Mouse (Mus musculus): Measurements from ENCODE around the gene Lrrn2. TPM values are rescaled to one million over a fixed set of nuclear protein-coding genes. Genes with fewer than 3 reads are reported as not detected.

The Lrrn2 gene
- polyA plus RNA-seq, 1 experiment from 2014 or later, result 38.4 TPM

DNA sequence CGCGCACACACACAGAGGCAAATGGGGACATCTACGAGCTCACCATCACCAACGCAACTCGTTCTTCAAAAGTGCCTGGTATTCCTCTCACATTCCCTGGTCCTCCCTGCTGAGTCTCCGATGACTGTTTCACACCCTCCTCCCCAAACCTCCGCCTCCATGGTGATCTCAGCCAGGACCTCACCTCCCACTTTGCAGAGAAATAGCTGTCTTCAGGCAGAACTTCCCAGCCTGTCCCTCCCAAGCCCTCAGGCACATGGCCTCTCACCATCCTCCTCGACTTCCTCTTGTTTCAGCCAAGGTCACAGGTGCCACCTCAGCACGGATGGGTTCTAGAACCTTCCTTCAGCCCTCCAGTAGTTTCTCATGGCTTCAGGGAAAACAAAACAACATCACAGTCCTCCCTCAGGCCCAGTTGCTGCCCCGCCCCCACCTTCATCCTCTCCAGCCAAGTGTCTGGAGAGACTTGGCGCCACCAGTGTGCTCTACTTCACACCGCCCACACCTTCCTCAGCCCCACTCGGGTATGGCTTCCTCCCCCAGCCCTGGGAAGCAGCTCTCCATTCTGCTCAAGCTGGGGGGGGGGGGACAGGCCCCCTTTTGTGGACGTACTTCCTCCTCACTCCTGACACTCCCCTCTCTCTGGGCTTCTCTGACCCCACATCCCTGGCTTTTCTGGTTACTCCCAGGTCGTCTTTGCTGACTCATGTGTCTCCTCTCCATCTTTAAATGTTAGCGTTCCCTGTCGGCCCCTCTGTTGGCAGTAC, 13.4 kb downstream of the Lrrn2 start:
- H3K4me2 ChIP-seq (ENCODE audit: low read depth, low read length), result no peak overlapping the region
- no peaks in the 10 kb centered on the region for H3K36me3 ChIP-seq (ENCODE audit: control insufficient read depth, insufficient read depth, low read length)
- H3K4me1 ChIP-seq (ENCODE audit: control insufficient read depth, insufficient read depth, low read length), result peaks cover 6% of the 10 kb centered on the region
- no peak for ATAC-seq (ENCODE audit: low read depth)
- 71% methylated on average over 17 of the region's 17 CpGs for WGBS
- H3K27me3 ChIP-seq (ENCODE audit: control insufficient read depth, insufficient read depth, low read length), result no peaks in the 10 kb centered on the region
- H3K4me3 ChIP-seq (ENCODE audit: low read depth, low read length), result no peak overlapping the region
- H3K27ac ChIP-seq (ENCODE audit: low read depth, low read length), result no peak overlapping the region
- no peak overlapping the region for H3K9ac ChIP-seq (replicated peaks; ENCODE audit: low read depth, low read length)
- no peaks in the 10 kb centered on the region for H3K9me3 ChIP-seq (ENCODE audit: control insufficient read depth, low read length)

DNA sequence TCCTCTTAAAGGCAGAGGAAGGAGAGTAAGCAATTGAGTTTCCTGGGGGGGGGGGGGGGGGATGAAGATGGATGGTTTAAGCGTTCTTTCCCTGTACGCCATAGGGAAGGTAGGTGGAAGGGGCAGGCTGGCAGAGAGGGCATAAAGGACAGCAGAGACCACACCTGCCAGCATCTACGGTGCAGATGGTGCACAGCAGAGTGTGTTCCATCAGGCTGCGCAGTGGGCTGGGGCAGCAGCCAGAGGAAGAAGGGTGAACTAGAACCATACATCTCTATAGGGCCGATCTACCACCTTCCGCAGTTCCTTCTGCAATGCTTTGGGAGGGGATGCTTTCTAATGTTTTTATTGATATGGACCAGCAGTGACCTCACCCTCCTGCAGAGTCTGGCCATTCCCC, 19.0 kb downstream of the Lrrn2 start:
- H3K4me2 ChIP-seq (ENCODE audit: low read depth, low read length), result no peak overlapping the region
- H3K27me3 ChIP-seq (ENCODE audit: control insufficient read depth, insufficient read depth, low read length), result no peaks in the 10 kb centered on the region
- no peaks in the 10 kb centered on the region for H3K9me3 ChIP-seq (ENCODE audit: control insufficient read depth, low read length)
- WGBS, result 73% methylated on average over 6 of the region's 6 CpGs
- H3K27ac ChIP-seq (ENCODE audit: low read depth, low read length), result no peak overlapping the region
- ATAC-seq (ENCODE audit: low read depth), result no peak
- H3K36me3 ChIP-seq (ENCODE audit: control insufficient read depth, insufficient read depth, low read length), result no peaks in the 10 kb centered on the region
- no peak overlapping the region for H3K9ac ChIP-seq (replicated peaks; ENCODE audit: low read depth, low read length)
- H3K4me1 ChIP-seq (ENCODE audit: control insufficient read depth, insufficient read depth, low read length), result peaks cover 13% of the 10 kb centered on the region
- no peak overlapping the region for H3K4me3 ChIP-seq (ENCODE audit: low read depth, low read length)

DNA sequence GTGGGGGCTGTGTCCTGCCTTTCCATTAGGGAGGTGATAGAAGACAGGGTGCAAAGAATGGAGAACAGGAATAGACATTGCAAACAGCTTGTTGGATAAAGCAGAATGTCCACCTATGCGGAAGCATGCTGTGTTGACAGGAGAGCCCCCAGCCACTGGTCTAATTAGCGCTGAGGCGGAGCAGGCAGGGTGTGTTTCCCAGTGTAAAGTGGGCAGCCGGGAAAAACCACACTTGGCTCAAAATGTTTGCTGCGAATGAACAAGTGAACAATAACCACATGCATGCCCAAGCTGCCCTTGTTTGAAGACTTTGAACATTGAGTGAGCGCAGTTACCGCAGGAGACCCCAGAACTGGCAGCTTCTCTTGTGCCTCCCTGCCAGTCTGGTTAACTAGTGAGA, 19.6 kb downstream of the Lrrn2 start:
- H3K27ac ChIP-seq (ENCODE audit: low read depth, low read length), result no peak overlapping the region

DNA sequence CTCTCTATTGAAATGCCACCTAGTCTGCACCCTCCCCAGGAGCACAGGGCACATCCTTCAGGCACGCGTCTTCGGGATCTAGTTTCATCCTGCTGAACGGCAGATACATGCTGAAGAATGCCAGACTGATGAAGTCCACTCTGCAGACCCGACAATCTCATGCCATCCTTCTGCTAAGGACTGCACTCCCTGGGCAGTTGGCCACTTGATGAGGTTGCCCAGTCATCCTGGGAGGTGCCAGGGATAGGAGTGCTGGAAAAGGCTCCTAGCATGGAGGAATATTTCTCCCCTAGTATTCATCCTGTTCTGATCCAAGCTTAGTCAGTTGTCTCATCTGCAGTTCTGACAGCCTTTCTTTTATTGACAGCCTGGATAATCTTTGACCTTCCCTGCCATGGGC, 20.9 kb downstream of the Lrrn2 start:
- no peaks in the 10 kb centered on the region for H3K36me3 ChIP-seq (ENCODE audit: control insufficient read depth, insufficient read depth, low read length)
- 85% methylated on average over 5 of the region's 5 CpGs for WGBS

More for the DNA sequence above, 19.6 kb downstream of the Lrrn2 start:
- ATAC-seq (ENCODE audit: low read depth), result no peak
- peaks cover 13% of the 10 kb centered on the region for H3K4me1 ChIP-seq (ENCODE audit: control insufficient read depth, insufficient read depth, low read length)
- H3K4me3 ChIP-seq (ENCODE audit: low read depth, low read length), result no peak overlapping the region
- WGBS, result 77% methylated on average over 7 of the region's 7 CpGs
- no peaks in the 10 kb centered on the region for H3K36me3 ChIP-seq (ENCODE audit: control insufficient read depth, insufficient read depth, low read length)
- H3K9me3 ChIP-seq (ENCODE audit: control insufficient read depth, low read length), result no peaks in the 10 kb centered on the region
- no peak overlapping the region for H3K4me2 ChIP-seq (ENCODE audit: low read depth, low read length)
- no peak overlapping the region for H3K9ac ChIP-seq (replicated peaks; ENCODE audit: low read depth, low read length)
- H3K27me3 ChIP-seq (ENCODE audit: control insufficient read depth, insufficient read depth, low read length), result no peaks in the 10 kb centered on the region

DNA sequence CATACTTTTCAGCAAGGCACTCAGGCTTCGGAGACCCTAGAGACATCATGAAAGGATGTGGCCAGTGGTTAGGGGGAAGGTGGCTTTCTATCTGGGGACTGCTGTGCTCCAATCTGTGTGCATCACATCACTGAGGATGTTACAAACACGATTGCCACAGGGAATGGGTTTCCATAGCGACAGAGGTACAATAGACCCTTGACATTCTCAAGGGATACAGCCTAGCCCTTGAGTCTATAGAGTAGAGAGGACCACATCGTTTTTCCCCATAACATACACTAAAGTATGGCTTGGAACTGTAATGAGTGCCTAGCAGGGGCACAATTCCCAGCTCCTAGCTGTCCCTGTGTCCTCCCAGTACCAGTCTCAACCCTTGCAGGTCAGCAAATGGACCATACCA, 23.4 kb downstream of the Lrrn2 start:
- H3K4me1 ChIP-seq (ENCODE audit: control insufficient read depth, insufficient read depth, low read length), result peaks cover 13% of the 10 kb centered on the region
- H3K4me3 ChIP-seq (ENCODE audit: low read depth, low read length), result no peak overlapping the region
- no peak for ATAC-seq (ENCODE audit: low read depth)
- no peak overlapping the region for H3K27ac ChIP-seq (ENCODE audit: low read depth, low read length)
- H3K36me3 ChIP-seq (ENCODE audit: control insufficient read depth, insufficient read depth, low read length), result no peaks in the 10 kb centered on the region
- H3K9me3 ChIP-seq (ENCODE audit: control insufficient read depth, low read length), result no peaks in the 10 kb centered on the region
- no peak overlapping the region for H3K4me2 ChIP-seq (ENCODE audit: low read depth, low read length)
- WGBS, result 54% methylated on average over 4 of the region's 4 CpGs
- no peak overlapping the region for H3K9ac ChIP-seq (replicated peaks; ENCODE audit: low read depth, low read length)
- H3K27me3 ChIP-seq (ENCODE audit: control insufficient read depth, insufficient read depth, low read length), result no peaks in the 10 kb centered on the region

More for the DNA sequence above, 20.9 kb downstream of the Lrrn2 start:
- Histone ChIP-seq H3K27ac (ENCODE audit: low read depth, low read length) (no peak overlapping the region), H3K4me1 (ENCODE audit: control insufficient read depth, insufficient read depth, low read length) (peaks cover 13% of the 10 kb centered on the region), H3K9me3 (ENCODE audit: control insufficient read depth, low read length) (no peaks in the 10 kb centered on the region), H3K4me2 (ENCODE audit: low read depth, low read length) (no peak overlapping the region), H3K27me3 (ENCODE audit: control insufficient read depth, insufficient read depth, low read length) (no peaks in the 10 kb centered on the region), H3K4me3 (ENCODE audit: low read depth, low read length) (no peak overlapping the region), H3K9ac (replicated peaks; ENCODE audit: low read depth, low read length) (no peak overlapping the region)
- ATAC-seq (ENCODE audit: low read depth), result no peak

DNA sequence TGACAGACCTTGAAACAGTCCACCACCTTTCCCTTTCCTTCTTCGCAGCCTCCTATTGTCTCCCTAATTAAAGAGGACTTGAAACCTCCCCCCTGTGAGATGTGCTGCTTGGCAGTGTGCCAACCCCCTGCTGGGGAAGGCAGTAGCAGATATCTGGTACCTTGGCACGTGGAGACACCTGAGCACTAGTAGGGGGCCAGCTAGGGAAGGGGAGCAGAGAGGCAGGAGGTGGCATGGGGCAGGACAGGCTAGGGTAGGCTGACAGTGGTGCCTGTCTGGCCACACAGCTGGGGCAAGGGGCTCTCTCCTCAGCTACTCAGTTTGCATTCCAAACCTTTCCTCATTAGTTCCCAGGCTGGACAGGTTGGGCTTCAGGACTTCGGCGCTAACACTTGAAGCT, 29.0 kb downstream of the Lrrn2 start:
- no peak for ATAC-seq (ENCODE audit: low read depth)
- Histone ChIP-seq H3K36me3 (ENCODE audit: control insufficient read depth, insufficient read depth, low read length) (no peaks in the 10 kb centered on the region), H3K27ac (ENCODE audit: low read depth, low read length) (no peak overlapping the region), H3K9ac (replicated peaks; ENCODE audit: low read depth, low read length) (no peak overlapping the region), H3K4me1 (ENCODE audit: control insufficient read depth, insufficient read depth, low read length) (peaks cover 14% of the 10 kb centered on the region; the same call in 1 of the 2 replicates), H3K4me3 (ENCODE audit: low read depth, low read length) (no peak overlapping the region), H3K27me3 (ENCODE audit: control insufficient read depth, insufficient read depth, low read length) (no peaks in the 10 kb centered on the region), H3K4me2 (ENCODE audit: low read depth, low read length) (no peak overlapping the region), H3K9me3 (ENCODE audit: control insufficient read depth, low read length) (no peaks in the 10 kb centered on the region)
- WGBS, result 64% methylated on average over 4 of the region's 4 CpGs

DNA sequence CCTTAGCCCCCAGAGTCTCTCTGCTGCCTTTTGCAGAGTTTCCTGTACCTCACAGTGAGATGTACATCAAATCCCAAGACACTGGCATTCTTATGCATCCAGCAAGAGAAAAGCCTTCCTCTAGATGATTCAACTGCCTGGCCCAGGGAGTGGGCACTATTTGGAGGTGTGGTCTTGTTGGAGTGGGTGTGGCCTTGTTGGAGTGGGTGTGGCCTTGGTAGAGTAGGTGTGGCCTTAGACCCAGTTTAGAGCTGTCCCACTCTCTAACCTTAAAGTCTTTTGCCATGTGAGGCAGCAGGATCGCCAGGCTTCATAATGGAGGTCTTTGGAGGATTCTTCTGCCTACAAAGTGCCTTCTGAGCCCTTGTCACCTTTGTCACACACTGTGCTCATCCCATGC, 29.9 kb downstream of the Lrrn2 start:
- Histone ChIP-seq H3K4me2 (ENCODE audit: low read depth, low read length) (no peak overlapping the region), H3K4me1 (ENCODE audit: control insufficient read depth, insufficient read depth, low read length) (peaks cover 14% of the 10 kb centered on the region; the same call in 1 of the 2 replicates), H3K9ac (replicated peaks; ENCODE audit: low read depth, low read length) (no peak overlapping the region), H3K27ac (ENCODE audit: low read depth, low read length) (no peak overlapping the region), H3K27me3 (ENCODE audit: control insufficient read depth, insufficient read depth, low read length) (no peaks in the 10 kb centered on the region), H3K36me3 (ENCODE audit: control insufficient read depth, insufficient read depth, low read length) (no peaks in the 10 kb centered on the region), H3K9me3 (ENCODE audit: control insufficient read depth, low read length) (no peaks in the 10 kb centered on the region), H3K4me3 (ENCODE audit: low read depth, low read length) (no peak overlapping the region)
- 76% methylated on average over 1 of the region's 1 CpGs for WGBS
- peak; percentile 12; the same call in 1 of the 2 replicates for ATAC-seq (ENCODE audit: low read depth)

DNA sequence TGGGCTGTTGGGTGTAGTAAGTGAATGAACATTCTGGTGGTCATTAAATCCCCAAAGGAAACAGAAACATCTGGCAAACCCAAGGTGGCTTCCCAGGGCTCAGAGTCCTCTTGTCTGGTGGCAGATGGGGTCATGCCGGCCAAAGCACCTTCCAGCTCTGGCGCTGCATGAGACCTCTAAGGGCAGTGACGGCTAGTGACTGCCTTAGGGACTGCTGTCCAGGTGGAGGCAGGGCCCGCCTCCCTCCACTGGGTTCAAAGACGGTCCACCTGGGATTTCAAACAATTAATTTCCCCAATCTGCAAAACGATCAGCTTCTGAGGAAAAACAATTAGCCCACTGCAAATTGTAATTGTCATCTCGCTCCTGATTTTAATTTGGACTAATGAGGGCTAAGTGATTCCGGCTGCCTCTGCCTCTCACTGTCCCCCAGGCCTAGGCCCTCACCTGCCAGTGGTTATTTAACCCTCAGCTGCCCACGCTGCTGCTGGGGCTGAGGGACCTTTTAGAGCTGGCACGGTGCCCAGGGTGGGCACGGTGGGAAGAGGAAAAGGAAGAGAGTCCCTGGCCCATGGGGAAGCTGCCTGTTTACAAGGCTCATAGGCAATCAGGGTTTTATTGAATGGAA, 30.5 kb downstream of the Lrrn2 start:
- Histone ChIP-seq H3K27ac (ENCODE audit: low read depth, low read length) (peak overlapping the region; percentile 31), H3K9ac (replicated peaks; ENCODE audit: low read depth, low read length) (no peak overlapping the region), H3K4me2 (ENCODE audit: low read depth, low read length) (no peak overlapping the region), H3K27me3 (ENCODE audit: control insufficient read depth, insufficient read depth, low read length) (no peaks in the 10 kb centered on the region), H3K4me3 (ENCODE audit: low read depth, low read length) (no peak overlapping the region), H3K9me3 (ENCODE audit: control insufficient read depth, low read length) (no peaks in the 10 kb centered on the region), H3K4me1 (ENCODE audit: control insufficient read depth, insufficient read depth, low read length) (peaks cover 14% of the 10 kb centered on the region; the same call in 1 of the 2 replicates), H3K36me3 (ENCODE audit: control insufficient read depth, insufficient read depth, low read length) (no peaks in the 10 kb centered on the region)
- WGBS, result 33% methylated on average over 11 of the region's 11 CpGs
- peak; percentile 72 for ATAC-seq (ENCODE audit: low read depth)

DNA sequence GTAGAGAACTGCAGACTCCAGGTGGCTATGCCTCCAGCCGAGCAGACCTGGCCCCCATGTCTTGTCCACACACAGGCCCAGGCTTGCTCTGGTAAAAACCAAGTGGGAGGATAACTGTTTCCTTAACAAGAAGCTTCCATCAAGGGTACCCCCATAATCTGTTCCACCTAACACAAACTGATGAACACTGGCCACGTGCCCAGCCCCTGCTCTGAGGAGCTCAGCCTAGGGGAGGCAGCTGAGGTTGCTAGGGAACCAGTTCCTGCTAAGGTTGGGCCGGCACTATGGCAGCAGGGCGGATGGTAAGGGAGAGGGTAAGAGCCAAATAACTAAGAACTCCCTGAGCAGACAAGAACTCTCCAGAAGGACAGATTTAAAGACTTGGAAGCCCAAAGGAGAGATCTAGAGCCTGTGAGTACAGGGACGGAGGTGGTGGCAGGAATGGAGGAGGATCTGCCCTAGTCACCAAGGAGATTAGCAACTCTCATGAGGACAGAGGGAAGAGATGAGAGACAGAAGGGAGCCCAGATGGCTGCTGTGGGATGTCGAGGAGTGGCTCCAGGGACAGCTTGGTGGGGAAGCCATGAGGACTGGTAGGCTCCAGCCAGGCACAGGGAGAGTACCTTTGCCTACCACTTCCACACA, 35.9 kb downstream of the Lrrn2 start:
- 0 out of 2 replicates have a peak, but pooled peaks have one; percentile 29 for ATAC-seq (ENCODE audit: low read depth)
- Histone ChIP-seq H3K9me3 (ENCODE audit: control insufficient read depth, low read length) (no peaks in the 10 kb centered on the region), H3K9ac (replicated peaks; ENCODE audit: low read depth, low read length) (no peak overlapping the region), H3K27ac (ENCODE audit: low read depth, low read length) (no peak overlapping the region), H3K4me2 (ENCODE audit: low read depth, low read length) (no peak overlapping the region), H3K4me1 (ENCODE audit: control insufficient read depth, insufficient read depth, low read length) (peaks cover 31% of the 10 kb centered on the region), H3K36me3 (ENCODE audit: control insufficient read depth, insufficient read depth, low read length) (no peaks in the 10 kb centered on the region), H3K27me3 (ENCODE audit: control insufficient read depth, insufficient read depth, low read length) (no peaks in the 10 kb centered on the region), H3K4me3 (ENCODE audit: low read depth, low read length) (no peak overlapping the region)
- 43% methylated on average over 6 of the region's 6 CpGs for WGBS

Measured in neural tube, embryonic 14.5 days (tissue).